Mouse (Mus musculus): ENCODE measurements around the gene Lgals3bp.

GRCm38 (mm10) chr11:118372641-118373040 is 29.3 kb downstream of the Lgals3bp start:
- TF ChIP-seq ZMIZ1 (IDR thresholded peaks at IDR 0.05; ENCODE audit: low read depth, low read length) = no peak
- no peak for TF ChIP-seq MAX (IDR thresholded peaks at IDR 0.05; ENCODE audit: low read length)
- TF ChIP-seq EP300 (IDR thresholded peaks at IDR 0.05; ENCODE audit: low read depth in 1 of 2, low read length in 2 of 2) = no peak
- TF ChIP-seq POLR2A (IDR thresholded peaks at IDR 0.05; ENCODE audit: control insufficient read depth in 1 of 2, insufficient read depth in 1 of 2, low read depth in 1 of 2, low read length in 2 of 2, poor library complexity in 1 of 2) = no peak
- TF ChIP-seq CTCF (IDR thresholded peaks at IDR 0.05 in 2 of 3, conservative IDR thresholded peaks at IDR 0.05 in 1 of 3; ENCODE audit: control insufficient read depth in 1 of 3, insufficient read depth in 1 of 3, low read depth in 2 of 3, low read length in 3 of 3, poor library complexity in 1 of 3, severe bottlenecking in 1 of 3) = no peak
- no peak for TF ChIP-seq HCFC1 (IDR thresholded peaks at IDR 0.05; ENCODE audit: low read depth, low read length)
- no peak for TF ChIP-seq TCF12 (IDR thresholded peaks at IDR 0.05; ENCODE audit: low read depth, low read length)
- TF ChIP-seq SMC3 (IDR thresholded peaks at IDR 0.05; ENCODE audit: low read depth, low read length) = no peak
- no peak for TF ChIP-seq GATA1 (IDR thresholded peaks at IDR 0.05; ENCODE audit: low read depth, low read length)
- TF ChIP-seq JUND (IDR thresholded peaks at IDR 0.05; ENCODE audit: low read depth, low read length) = no peak
- no peak for TF ChIP-seq BHLHE40 (IDR thresholded peaks at IDR 0.05; ENCODE audit: borderline replicate concordance, low read depth, low read length)
- no peak for TF ChIP-seq CHD2 (IDR thresholded peaks at IDR 0.05; ENCODE audit: low read length)
- no peak for TF ChIP-seq MEF2A (IDR thresholded peaks at IDR 0.05; ENCODE audit: extremely low read depth, insufficient replicate concordance, low read depth, low read length, poor library complexity, severe bottlenecking)
- TF ChIP-seq ZKSCAN1 (IDR thresholded peaks at IDR 0.05; ENCODE audit: low read depth, low read length) = no peak

Measured in MEL (cell line).